Mouse (Mus musculus) heart, embryonic 13.5 days (tissue): ENCODE data around the gene C1qtnf9. TPM values are rescaled to one million over a fixed set of nuclear protein-coding genes. Genes with fewer than 3 reads are reported as not detected.

Experiments
- ATAC-seq: fragments of 200-750 bp; cut with Nextera tagmentation; 2 replicates; pipeline ENCODE4 v1.8.0; 2017; ENCODE audit warnings: moderate TSS enrichment; ENCODE audit not compliant: insufficient number of reproducible peaks, low FRiP score, low TSS enrichment; ENCODE audit errors: extremely low read depth
- H3K27ac ChIP-seq: fragments of 300-500 bp; sonication (generic); replicated peaks from 2 replicates; pipeline ENCODE4 v1.5.1; 2015; ENCODE audit warnings: moderate library complexity, mild to moderate bottlenecking, inconsistent platforms
- H3K27me3 ChIP-seq: fragments of 300-500 bp; sonication (generic); replicated peaks from 2 replicates; pipeline ENCODE4 v1.6.1; 2015; ENCODE audit warnings: mild to moderate bottlenecking, inconsistent platforms
- H3K36me3 ChIP-seq: fragments of 300-500 bp; sonication (generic); 2 replicates; pipeline ENCODE4 v1.6.1; 2015; ENCODE audit warnings: mild to moderate bottlenecking, inconsistent platforms
- H3K4me1 ChIP-seq: fragments of 300-500 bp; sonication (generic); 2 replicates; pipeline ENCODE4 v1.6.1; 2015; ENCODE audit warnings: inconsistent platforms
- H3K4me2 ChIP-seq: fragments of 300-500 bp; sonication (generic); 2 replicates; pipeline ENCODE4 v1.6.1; 2015; ENCODE audit warnings: inconsistent platforms, mild to moderate bottlenecking, moderate library complexity
- H3K4me3 ChIP-seq: fragments of 300-500 bp; sonication (generic); 2 replicates; pipeline ENCODE4 v1.5.1; 2015; ENCODE audit warnings: moderate library complexity, mild to moderate bottlenecking, inconsistent platforms
- H3K9ac ChIP-seq: fragments of 300-500 bp; sonication (generic); 2 replicates; pipeline ENCODE4 v1.6.1; 2015; ENCODE audit warnings: inconsistent platforms, mild to moderate bottlenecking, moderate library complexity
- H3K9me3 ChIP-seq: fragments of 300-500 bp; sonication (generic); 2 replicates; pipeline ENCODE4 v1.6.1; 2016; ENCODE audit warnings: inconsistent platforms
- WGBS: fragments of 180-500 bp; shearing (Covaris S2); methylation state at CpG from one replicate; pipeline ENCODE4 v1.1.7; 2015; ENCODE audit warnings: mixed read lengths; 5-methylcytosine and 5-hydroxymethylcytosine counted together
- polyA plus RNA-seq: library from polyadenylated mRNA; unstranded; fragments of >200 nt; fragmentation: Nextera tagmentation; extraction: Ambion mirVana; gene quantifications from 2 replicates; pipeline ENCODE4 v1.2.1, GENCODE M21; 2015

C1qtnf9 gene
- polyA plus RNA-seq, 1 experiment from 2014 or later, result 0.36 TPM

DNA sequence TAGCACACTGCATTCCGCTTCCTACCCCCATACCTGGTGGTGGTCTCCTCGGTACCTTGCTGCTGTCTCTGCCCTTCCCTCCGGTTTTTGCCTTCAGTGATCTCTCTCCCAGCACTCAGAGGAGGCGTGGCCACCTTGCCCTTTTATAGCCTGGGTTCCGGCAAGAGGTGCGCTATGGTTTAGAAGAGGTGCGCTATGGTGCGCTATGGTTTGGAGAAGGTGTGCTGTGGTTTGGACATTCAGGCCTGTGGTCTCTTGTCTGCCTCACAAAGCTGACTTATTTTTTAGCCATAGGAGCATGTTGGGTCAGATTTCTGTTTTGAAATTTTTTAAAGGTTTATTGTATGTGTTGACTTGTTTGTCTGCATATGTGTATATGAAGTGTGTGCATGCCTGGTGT is 41.9 kb downstream of the C1qtnf9 start:
- 83% methylated on average over 8 of the region's 8 CpGs for WGBS

DNA sequence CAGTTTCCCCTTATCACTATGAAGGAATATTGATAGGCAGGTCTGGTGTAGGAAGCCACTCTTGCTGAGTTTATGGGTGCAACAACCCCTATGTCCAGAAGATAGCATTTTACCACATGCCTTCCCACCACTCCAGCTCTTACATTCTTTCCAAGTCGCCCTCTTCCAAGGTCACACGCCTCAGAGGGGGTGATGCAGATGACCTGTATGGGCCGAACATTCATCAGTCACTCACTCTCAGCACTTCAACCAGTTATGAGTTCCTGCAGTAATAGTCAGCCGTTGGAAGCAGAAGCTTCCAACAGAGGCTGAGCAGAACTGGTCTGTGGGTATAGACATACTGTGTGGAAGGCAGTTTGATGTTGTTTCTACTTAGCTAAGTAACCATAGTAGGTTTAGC is 43.6 kb downstream of the C1qtnf9 start:
- ATAC-seq, result no peak
- 49% methylated on average over 4 of the region's 4 CpGs for WGBS
- H3K27ac ChIP-seq, result 0 out of 2 replicates have a peak overlapping the region, but pooled peaks have one; percentile 7

More for the DNA sequence above, 41.9 kb downstream of the C1qtnf9 start:
- H3K9me3 ChIP-seq, result no peaks in the 10 kb centered on the region
- no peak overlapping the region for H3K9ac ChIP-seq
- H3K36me3 ChIP-seq, result peaks cover 27% of the 10 kb centered on the region
- H3K27ac ChIP-seq, result no peak overlapping the region
- H3K4me3 ChIP-seq, result no peak overlapping the region
- H3K4me2 ChIP-seq, result no peak overlapping the region
- no peaks in the 10 kb centered on the region for H3K27me3 ChIP-seq
- H3K4me1 ChIP-seq, result peaks cover 15% of the 10 kb centered on the region
- no peak for ATAC-seq

DNA sequence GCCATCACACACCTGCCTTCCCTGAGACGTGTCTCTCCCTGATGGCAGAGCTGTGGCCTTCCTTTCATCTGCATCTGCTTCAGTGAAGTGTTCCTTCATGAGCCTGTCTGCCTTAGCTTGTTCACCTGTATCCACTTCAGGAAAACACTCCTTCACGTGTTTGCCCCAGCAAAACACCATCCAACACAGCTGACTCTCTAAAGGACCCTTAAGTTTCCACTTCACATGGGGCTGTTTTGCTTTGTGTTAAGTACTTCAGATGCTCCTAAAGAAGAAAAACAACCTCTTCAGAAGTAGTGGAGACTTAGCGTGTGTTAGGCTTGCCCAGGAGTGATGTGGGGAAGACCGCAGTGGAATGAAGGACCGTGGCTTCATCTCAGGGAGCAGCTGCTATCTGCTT is 47.2 kb downstream of the C1qtnf9 start:
- Histone ChIP-seq H3K9ac (no peak overlapping the region), H3K4me3 (no peak overlapping the region), H3K27ac (no peak overlapping the region), H3K4me1 (peaks cover 23% of the 10 kb centered on the region), H3K27me3 (no peaks in the 10 kb centered on the region), H3K4me2 (no peak overlapping the region), H3K9me3 (no peaks in the 10 kb centered on the region), H3K36me3 (peaks cover 27% of the 10 kb centered on the region)
- 76% methylated on average over 5 of the region's 5 CpGs for WGBS
- no peak for ATAC-seq

More for the DNA sequence above, 43.6 kb downstream of the C1qtnf9 start:
- Histone ChIP-seq H3K4me2 (no peak overlapping the region), H3K36me3 (peaks cover 32% of the 10 kb centered on the region), H3K9me3 (no peaks in the 10 kb centered on the region), H3K27me3 (no peaks in the 10 kb centered on the region), H3K4me1 (peaks cover 12% of the 10 kb centered on the region), H3K4me3 (no peak overlapping the region), H3K9ac (no peak overlapping the region)

DNA sequence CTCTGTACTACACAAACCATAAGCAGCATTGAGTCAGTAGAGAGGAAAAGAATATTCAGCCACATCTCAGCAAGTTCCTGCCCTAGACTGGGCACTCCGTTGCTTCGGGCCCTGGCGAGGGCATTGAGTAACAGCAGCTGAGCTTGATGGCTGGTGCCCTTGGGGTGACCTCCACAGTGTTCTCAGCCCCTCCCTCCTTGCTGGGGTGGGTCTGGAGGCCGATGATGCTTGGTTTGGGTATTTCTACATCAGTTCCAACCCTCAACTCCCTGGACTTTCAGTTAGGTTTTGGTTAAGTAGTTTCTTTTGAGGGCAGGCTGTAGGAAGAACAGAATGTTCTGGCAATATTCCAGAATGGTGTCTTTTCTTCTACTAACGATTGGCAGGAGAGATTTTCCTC is 50.1 kb downstream of the C1qtnf9 start:
- no peaks in the 10 kb centered on the region for H3K27me3 ChIP-seq
- H3K27ac ChIP-seq, result peak overlapping the region; percentile 70
- no peak for ATAC-seq
- H3K9me3 ChIP-seq, result no peaks in the 10 kb centered on the region
- H3K9ac ChIP-seq, result no peak overlapping the region; the same call in 1 of the 2 replicates
- no peak overlapping the region for H3K4me3 ChIP-seq
- 45% methylated on average over 5 of the region's 5 CpGs for WGBS
- peaks cover 14% of the 10 kb centered on the region for H3K4me1 ChIP-seq
- H3K4me2 ChIP-seq, result peak overlapping the region; percentile 11; the same call in 1 of the 2 replicates
- H3K36me3 ChIP-seq, result peaks cover 19% of the 10 kb centered on the region

DNA sequence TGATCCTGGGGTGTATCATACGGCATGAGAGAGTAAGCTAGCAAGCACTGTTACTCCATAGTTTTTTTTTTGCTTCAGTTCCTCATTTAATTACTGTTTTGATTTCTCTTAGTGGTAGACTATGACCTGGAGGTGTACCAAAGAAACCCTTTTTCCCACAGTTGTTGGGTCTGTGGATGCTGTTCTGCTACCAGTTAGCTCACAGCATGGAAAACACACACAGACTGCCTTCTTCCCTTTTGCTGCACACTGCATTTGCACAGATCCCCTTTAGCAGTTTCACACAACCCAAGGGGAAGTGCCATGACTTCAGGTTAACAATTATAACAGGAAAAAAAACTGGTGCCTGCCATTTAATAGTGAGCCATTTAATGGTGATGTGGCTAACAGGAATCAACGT is 62.2 kb downstream of the C1qtnf9 start:
- H3K4me2 ChIP-seq, result no peak overlapping the region
- H3K36me3 ChIP-seq, result peaks cover 44% of the 10 kb centered on the region
- no peaks in the 10 kb centered on the region for H3K4me1 ChIP-seq
- H3K27me3 ChIP-seq, result no peaks in the 10 kb centered on the region
- no peak overlapping the region for H3K9ac ChIP-seq
- 88% methylated on average over 2 of the region's 2 CpGs for WGBS
- H3K9me3 ChIP-seq, result peaks cover 11% of the 10 kb centered on the region
- no peak for ATAC-seq
- no peak overlapping the region for H3K4me3 ChIP-seq
- no peak overlapping the region for H3K27ac ChIP-seq

Other genes starting within 250 kb of the C1qtnf9 start
- gene Spata13, start 134.1 kb upstream of the C1qtnf9 start, polyA plus RNA-seq, result 13.4 and 14.9 TPM in 2 replicates
- 24.5 and 27.4 TPM in 2 replicates for gene Mipep, start 16.4 kb downstream of the C1qtnf9 start, polyA plus RNA-seq